Mouse (Mus musculus) forebrain, embryonic 16.5 days (tissue): ENCODE measurements around the gene Rbfox1. TPM values are rescaled to one million over a fixed set of nuclear protein-coding genes. Genes with fewer than 3 reads are reported as not detected.
A peak's percentile ranks its signal among the peaks of the same experiment; 100 is the strongest.

ENCODE experiments used
- ATAC-seq: fragments of 200-750 bp; cut with Nextera tagmentation; 2 replicates; pipeline ENCODE4 v1.8.0; 2017; ENCODE audit warnings: mild to moderate bottlenecking, moderate library complexity
- H3K27ac ChIP-seq: fragments of 300-500 bp; sonication (generic); 2 replicates; pipeline ENCODE4 v1.5.1; 2014; ENCODE audit warnings: low read length, control low read depth
- H3K27me3 ChIP-seq: fragments of 300-500 bp; sonication (generic); replicated peaks from 2 replicates; pipeline ENCODE4 v1.6.1; 2014; ENCODE audit warnings: low read length; ENCODE audit not compliant: control insufficient read depth, insufficient read depth
- H3K36me3 ChIP-seq: fragments of 300-500 bp; sonication (generic); 2 replicates; pipeline ENCODE4 v1.6.1; 2014; ENCODE audit not compliant: control insufficient read depth, insufficient read depth
- H3K4me1 ChIP-seq: fragments of 300-500 bp; sonication (generic); replicated peaks from 2 replicates; pipeline ENCODE4 v1.6.1; 2014; ENCODE audit warnings: low read length; ENCODE audit not compliant: control insufficient read depth, insufficient read depth
- H3K4me2 ChIP-seq: fragments of 300-500 bp; sonication (generic); 2 replicates; pipeline ENCODE4 v1.6.1; 2014; ENCODE audit warnings: mild to moderate bottlenecking, low read length, control low read depth
- H3K4me3 ChIP-seq: fragments of 300-500 bp; sonication (generic); replicated peaks from 2 replicates; pipeline ENCODE4 v1.5.1; 2014; ENCODE audit warnings: mild to moderate bottlenecking, low read length, control low read depth
- H3K9ac ChIP-seq: fragments of 300-500 bp; sonication (generic); replicated peaks from 2 replicates; pipeline ENCODE4 v1.6.1; 2014; ENCODE audit warnings: low read depth, low read length, control low read depth
- H3K9me3 ChIP-seq: fragments of 300-500 bp; sonication (generic); 2 replicates; pipeline ENCODE4 v1.6.1; 2016; ENCODE audit warnings: low read length; ENCODE audit not compliant: control insufficient read depth
- WGBS: fragments of 180-500 bp; shearing (Covaris S2); extraction: QIAGEN DNeasy Blood & Tissue Kit; methylation state at CpG from one replicate; pipeline ENCODE4 v1.1.7; 2014; 5-methylcytosine and 5-hydroxymethylcytosine counted together
- polyA plus RNA-seq: library from polyadenylated mRNA; unstranded; fragments of >200 nt; fragmentation: Nextera tagmentation; extraction: Ambion mirVana; gene quantifications from 2 replicates; pipeline ENCODE4 v1.2.1, GENCODE M21; 2015

The Rbfox1 gene
- polyA plus RNA-seq, 1 experiment from 2014 or later, result 210 TPM

- H3K27me3 ChIP-seq, result no peaks in the 10 kb centered on the region
- no peaks in the 10 kb centered on the region for H3K9me3 ChIP-seq
- 60% methylated on average over 3 of the region's 3 CpGs for WGBS
- no peak overlapping the region for H3K4me2 ChIP-seq
- no peak overlapping the region for H3K4me3 ChIP-seq
- H3K27ac ChIP-seq, result no peak overlapping the region
- H3K4me1 ChIP-seq, result no peaks in the 10 kb centered on the region
- H3K36me3 ChIP-seq, result no peaks in the 10 kb centered on the region
- no peak for ATAC-seq
- no peak overlapping the region for H3K9ac ChIP-seq
Observed at GRCm38 (mm10) chr16:5953106-5953505, 68.0 kb downstream of the Rbfox1 start.

- H3K36me3 ChIP-seq, result no peaks in the 10 kb centered on the region
- H3K4me2 ChIP-seq, result no peak overlapping the region
- H3K27ac ChIP-seq, result no peak overlapping the region
- no peak overlapping the region for H3K9ac ChIP-seq
- ATAC-seq, result no peak
- H3K4me1 ChIP-seq, result no peaks in the 10 kb centered on the region
- no peak overlapping the region for H3K4me3 ChIP-seq
- WGBS, result 70% methylated on average over 4 of the region's 4 CpGs
- H3K9me3 ChIP-seq, result no peaks in the 10 kb centered on the region
- H3K27me3 ChIP-seq, result no peaks in the 10 kb centered on the region
Observed at GRCm38 (mm10) chr16:5957418-5957817, 72.3 kb downstream of the Rbfox1 start.

GRCm38 (mm10) chr16:5961786-5962185, 76.6 kb downstream of the Rbfox1 start:
- H3K27ac ChIP-seq, result no peak overlapping the region
- H3K4me1 ChIP-seq, result no peaks in the 10 kb centered on the region
- no peaks in the 10 kb centered on the region for H3K36me3 ChIP-seq
- H3K4me2 ChIP-seq, result no peak overlapping the region
- H3K27me3 ChIP-seq, result no peaks in the 10 kb centered on the region
- no peaks in the 10 kb centered on the region for H3K9me3 ChIP-seq
- ATAC-seq, result no peak
- WGBS, result 80% methylated on average over 3 of the region's 3 CpGs
- H3K9ac ChIP-seq, result no peak overlapping the region
- no peak overlapping the region for H3K4me3 ChIP-seq

GRCm38 (mm10) chr16:5974172-5974571, 89.0 kb downstream of the Rbfox1 start:
- no peak overlapping the region for H3K4me3 ChIP-seq
- WGBS, result 50% methylated on average over 2 of the region's 2 CpGs
- no peaks in the 10 kb centered on the region for H3K27me3 ChIP-seq
- ATAC-seq, result no peak
- no peaks in the 10 kb centered on the region for H3K4me1 ChIP-seq
- no peaks in the 10 kb centered on the region for H3K36me3 ChIP-seq
- no peak overlapping the region for H3K27ac ChIP-seq
- no peak overlapping the region for H3K4me2 ChIP-seq
- H3K9me3 ChIP-seq, result no peaks in the 10 kb centered on the region
- H3K9ac ChIP-seq, result no peak overlapping the region

GRCm38 (mm10) chr16:5992045-5993011, 107.2 kb downstream of the Rbfox1 start:
- no peaks in the 10 kb centered on the region for H3K27me3 ChIP-seq
- H3K36me3 ChIP-seq, result no peaks in the 10 kb centered on the region
- no peak overlapping the region for H3K9ac ChIP-seq
- 0 out of 2 replicates have a peak overlapping the region, but pooled peaks have one; percentile 23 for H3K27ac ChIP-seq
- ATAC-seq, result peak; percentile 75
- H3K4me2 ChIP-seq, result peak overlapping the region; percentile 13; the same call in 1 of the 2 replicates
- 16% methylated on average over 10 of the region's 10 CpGs for WGBS
- H3K4me3 ChIP-seq, result no peak overlapping the region
- no peaks in the 10 kb centered on the region for H3K9me3 ChIP-seq
- H3K4me1 ChIP-seq, result peaks cover 20% of the 10 kb centered on the region

GRCm38 (mm10) chr16:5997136-5997535, 112.0 kb downstream of the Rbfox1 start:
- H3K27ac ChIP-seq, result no peak overlapping the region
- WGBS, result 20% methylated on average over 4 of the region's 4 CpGs

GRCm38 (mm10) chr16:5997651-5998050, 112.5 kb downstream of the Rbfox1 start:
- Histone ChIP-seq H3K9me3 (no peaks in the 10 kb centered on the region), H3K4me2 (no peak overlapping the region), H3K36me3 (no peaks in the 10 kb centered on the region), H3K27ac (no peak overlapping the region), H3K9ac (no peak overlapping the region), H3K4me3 (no peak overlapping the region), H3K27me3 (no peaks in the 10 kb centered on the region), H3K4me1 (peaks cover 10% of the 10 kb centered on the region)
- WGBS, result 58% methylated on average over 4 of the region's 4 CpGs
- no peak for ATAC-seq

More at GRCm38 (mm10) chr16:5997136-5997535, 112.0 kb downstream of the Rbfox1 start:
- ATAC-seq, result no peak
- H3K36me3 ChIP-seq, result no peaks in the 10 kb centered on the region
- no peak overlapping the region for H3K9ac ChIP-seq
- no peaks in the 10 kb centered on the region for H3K27me3 ChIP-seq
- H3K4me2 ChIP-seq, result no peak overlapping the region
- H3K4me3 ChIP-seq, result no peak overlapping the region
- no peaks in the 10 kb centered on the region for H3K9me3 ChIP-seq
- H3K4me1 ChIP-seq, result peaks cover 15% of the 10 kb centered on the region

- H3K27me3 ChIP-seq, result no peaks in the 10 kb centered on the region
- H3K36me3 ChIP-seq, result no peaks in the 10 kb centered on the region
- 80% methylated on average over 1 of the region's 1 CpGs for WGBS
Observed at GRCm38 (mm10) chr16:6000016-6000415, 114.9 kb downstream of the Rbfox1 start.

GRCm38 (mm10) chr16:6006996-6007395, 121.8 kb downstream of the Rbfox1 start:
- no peaks in the 10 kb centered on the region for H3K36me3 ChIP-seq
- no peak overlapping the region for H3K4me3 ChIP-seq
- H3K27me3 ChIP-seq, result no peaks in the 10 kb centered on the region
- no peak overlapping the region for H3K4me2 ChIP-seq
- H3K27ac ChIP-seq, result no peak overlapping the region
- no peak overlapping the region for H3K9ac ChIP-seq
- H3K9me3 ChIP-seq, result no peaks in the 10 kb centered on the region
- ATAC-seq, result no peak
- H3K4me1 ChIP-seq, result no peaks in the 10 kb centered on the region

More at GRCm38 (mm10) chr16:6000016-6000415, 114.9 kb downstream of the Rbfox1 start:
- Histone ChIP-seq H3K4me1 (peaks cover 8% of the 10 kb centered on the region; the same call in 1 of the 2 replicates), H3K9me3 (no peaks in the 10 kb centered on the region), H3K27ac (no peak overlapping the region), H3K9ac (no peak overlapping the region), H3K4me3 (no peak overlapping the region), H3K4me2 (no peak overlapping the region)
- no peak for ATAC-seq
